Mouse (Mus musculus): ENCODE data around the gene Slc35g2. TPM values are rescaled to one million over a fixed set of nuclear protein-coding genes. Genes with fewer than 3 reads are reported as not detected.
A peak's percentile ranks its signal among the peaks of the same experiment; 100 is the strongest.

Gene Slc35g2
- total and polyA plus RNA-seq, 3 experiments = not detected

DNA sequence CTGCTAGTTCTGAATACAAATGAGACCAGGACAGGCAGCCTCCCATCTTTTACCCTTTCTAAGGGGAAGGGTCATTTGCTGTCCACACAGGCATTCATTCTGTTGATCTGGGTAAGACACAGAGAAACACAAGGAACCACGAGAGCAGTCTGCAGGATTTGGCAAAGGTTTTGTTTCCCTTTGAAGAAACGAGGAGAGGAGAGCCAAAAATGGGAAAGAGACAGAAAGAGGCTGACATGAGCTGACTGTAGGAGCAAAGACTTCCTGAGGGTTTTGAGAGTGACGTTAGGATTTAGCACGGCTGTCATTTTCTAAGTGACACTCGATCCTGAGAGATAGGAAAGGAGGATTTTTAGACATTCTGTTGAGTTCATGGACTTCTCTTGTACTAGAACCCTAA lies 3.1 kb upstream of the Slc35g2 start:
- H3K4me3 ChIP-seq (replicated peaks in 1 of 3; ENCODE audit: low read depth in 2 of 3, low read length in 2 of 3, poor library complexity in 1 of 3) = no peak overlapping the region
- no peak for DNase-seq (ENCODE audit: extremely low read depth)
- no peaks in the 10 kb centered on the region for H3K4me1 ChIP-seq (ENCODE audit: control insufficient read depth in 1 of 2, insufficient read depth in 2 of 2)
- TF ChIP-seq EP300 (IDR thresholded peaks at IDR 0.05; ENCODE audit: low read length) (no peak), ZNF384 (IDR thresholded peaks at IDR 0.05; ENCODE audit: low read depth, low read length) (no peak), MAFK (IDR thresholded peaks at IDR 0.05; ENCODE audit: insufficient replicate concordance, low read length) (no peak), RAD21 (IDR thresholded peaks at IDR 0.05; ENCODE audit: low read depth, low read length) (no peak), KAT2A (IDR thresholded peaks at IDR 0.05; ENCODE audit: insufficient replicate concordance, low read length) (no peak), MXI1 (IDR thresholded peaks at IDR 0.05; ENCODE audit: low read depth, low read length) (no peak), NELFE (IDR thresholded peaks at IDR 0.05; ENCODE audit: low read depth, low read length) (no peak), NRF1 (IDR thresholded peaks at IDR 0.05; ENCODE audit: low read depth, low read length) (no peak), ZKSCAN1 (IDR thresholded peaks at IDR 0.05; ENCODE audit: borderline replicate concordance, low read depth, low read length) (no peak), CHD1 (IDR thresholded peaks at IDR 0.05; ENCODE audit: low read depth, low read length) (no peak), ZC3H11A (IDR thresholded peaks at IDR 0.05; ENCODE audit: low read depth, low read length) (no peak), POLR2AphosphoS2 (IDR thresholded peaks at IDR 0.05; ENCODE audit: low read depth, low read length) (no peak), USF2 (conservative IDR thresholded peaks at IDR 0.05; ENCODE audit: low read depth, low read length) (no peak), UBTF (IDR thresholded peaks at IDR 0.05; ENCODE audit: low read depth, low read length) (no peak), GABPA (IDR thresholded peaks at IDR 0.05; ENCODE audit: insufficient replicate concordance, low read depth, low read length) (no peak), JUND (conservative IDR thresholded peaks at IDR 0.05; ENCODE audit: low read depth, low read length) (no peak), MAX (IDR thresholded peaks at IDR 0.05; ENCODE audit: low read length) (no peak)
- peak overlapping the region; percentile 67 for H3K4me2 ChIP-seq (ENCODE audit: insufficient read depth, low read depth, poor library complexity, severe bottlenecking)
- H3K9me3 ChIP-seq (replicated peaks; ENCODE audit: low read length) = peaks cover 5% of the 10 kb centered on the region
- H3K36me3 ChIP-seq (replicated peaks in 1 of 2; ENCODE audit: control insufficient read depth in 1 of 2, insufficient read depth in 1 of 2, low read length in 1 of 2) = no peaks in the 10 kb centered on the region
- no peaks in the 10 kb centered on the region for H3K79me2 ChIP-seq (replicated peaks; ENCODE audit: control insufficient read depth, extremely low read depth, insufficient read depth, poor library complexity, severe bottlenecking)
- no peak overlapping the region for H3K9ac ChIP-seq (ENCODE audit: insufficient read depth, low read depth)
- H3K27me3 ChIP-seq (replicated peaks) = no peaks in the 10 kb centered on the region
- H3K27ac ChIP-seq (ENCODE audit: insufficient read depth, low read depth) = no peak overlapping the region
- dilution Hi-C loops (cut with MboI; ENCODE audit: extremely low pct_ligation_motif_present, extremely low pct_unique_long_range_greater_than_20kb, low sequenced_read_pairs) = no loop called here
- in situ Hi-C loops (cut with MboI; ENCODE audit: low pct_ligation_motif_present, low pct_unique_long_range_greater_than_20kb, low sequenced_read_pairs) = no loop called here

DNA sequence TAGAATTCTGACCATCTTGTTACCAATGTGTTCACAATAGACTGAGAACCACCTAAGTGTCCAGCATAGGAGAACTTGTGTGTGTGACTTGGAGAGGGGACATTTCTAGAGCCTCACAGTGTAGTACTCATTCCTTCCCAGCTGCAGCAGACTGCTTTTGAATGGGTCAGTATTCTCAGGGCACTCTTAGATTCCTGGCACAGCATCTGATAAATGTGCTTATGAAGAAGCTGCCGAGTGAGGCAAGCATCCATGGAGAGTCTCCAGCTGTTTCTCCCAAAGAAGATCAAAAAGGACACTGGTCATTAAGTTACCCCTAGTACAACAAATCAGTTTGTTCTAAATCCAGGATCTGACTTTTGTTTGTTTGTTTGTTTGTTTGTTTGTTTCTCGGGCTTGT lies 2.4 kb upstream of the Slc35g2 start:
- H3K9me3 ChIP-seq (replicated peaks; ENCODE audit: low read length) = peaks cover 5% of the 10 kb centered on the region
- H3K79me2 ChIP-seq (replicated peaks; ENCODE audit: control insufficient read depth, extremely low read depth, insufficient read depth, poor library complexity, severe bottlenecking) = no peaks in the 10 kb centered on the region
- no peaks in the 10 kb centered on the region for H3K36me3 ChIP-seq (replicated peaks in 1 of 2; ENCODE audit: control insufficient read depth in 1 of 2, insufficient read depth in 1 of 2, low read length in 1 of 2)
- no peak overlapping the region for H3K9ac ChIP-seq (ENCODE audit: insufficient read depth, low read depth)
- no peak overlapping the region for H3K27ac ChIP-seq (ENCODE audit: insufficient read depth, low read depth)
- in situ Hi-C loops (cut with MboI; ENCODE audit: low pct_ligation_motif_present, low pct_unique_long_range_greater_than_20kb, low sequenced_read_pairs) (no loop called here), dilution Hi-C loops (cut with MboI; ENCODE audit: extremely low pct_ligation_motif_present, extremely low pct_unique_long_range_greater_than_20kb, low sequenced_read_pairs) (no loop called here)
- no peak overlapping the region for H3K4me2 ChIP-seq (ENCODE audit: insufficient read depth, low read depth, poor library complexity, severe bottlenecking)
- no peak overlapping the region for H3K4me3 ChIP-seq (replicated peaks in 1 of 3; ENCODE audit: low read depth in 2 of 3, low read length in 2 of 3, poor library complexity in 1 of 3)
- DNase-seq (ENCODE audit: extremely low read depth) = no peak
- no peaks in the 10 kb centered on the region for H3K27me3 ChIP-seq (replicated peaks)
- H3K4me1 ChIP-seq (ENCODE audit: control insufficient read depth in 1 of 2, insufficient read depth in 2 of 2) = no peaks in the 10 kb centered on the region
- TF ChIP-seq RAD21 (IDR thresholded peaks at IDR 0.05; ENCODE audit: low read depth, low read length) = no peak
- no peak for TF ChIP-seq USF1 (IDR thresholded peaks at IDR 0.05; ENCODE audit: low read depth, low read length)
- no peak for TF ChIP-seq SMC3 (IDR thresholded peaks at IDR 0.05; ENCODE audit: low read depth, low read length)
- TF ChIP-seq MYC (IDR thresholded peaks at IDR 0.05; ENCODE audit: low read depth, low read length) = no peak
- TF ChIP-seq MXI1 (IDR thresholded peaks at IDR 0.05; ENCODE audit: low read depth, low read length) = no peak
- no peak for TF ChIP-seq MAFK (IDR thresholded peaks at IDR 0.05; ENCODE audit: insufficient replicate concordance, low read length)
- no peak for TF ChIP-seq CHD2 (IDR thresholded peaks at IDR 0.05; ENCODE audit: low read length)
- TF ChIP-seq MEF2A (IDR thresholded peaks at IDR 0.05; ENCODE audit: borderline replicate concordance, low read depth, low read length) = no peak
- no peak for TF ChIP-seq ETS1 (conservative IDR thresholded peaks at IDR 0.05; ENCODE audit: low read depth, low read length)
- TF ChIP-seq MAZ (IDR thresholded peaks at IDR 0.05; ENCODE audit: low read depth, low read length) = no peak
- no peak for TF ChIP-seq JUN (IDR thresholded peaks at IDR 0.05; ENCODE audit: insufficient read depth, low read depth, low read length)
- TF ChIP-seq NELFE (IDR thresholded peaks at IDR 0.05; ENCODE audit: low read depth, low read length) = no peak
- no peak for TF ChIP-seq IRF4 (IDR thresholded peaks at IDR 0.05; ENCODE audit: low read depth, low read length)
- TF ChIP-seq EP300 (IDR thresholded peaks at IDR 0.05; ENCODE audit: low read length) = no peak
- TF ChIP-seq TCF12 (IDR thresholded peaks at IDR 0.05; ENCODE audit: low read depth, low read length) = no peak
- TF ChIP-seq RCOR1 (conservative IDR thresholded peaks at IDR 0.05; ENCODE audit: low read depth, low read length) = no peak
